Mouse (Mus musculus): ENCODE results near the gene Ttc27.

Ttc27 gene

DNA sequence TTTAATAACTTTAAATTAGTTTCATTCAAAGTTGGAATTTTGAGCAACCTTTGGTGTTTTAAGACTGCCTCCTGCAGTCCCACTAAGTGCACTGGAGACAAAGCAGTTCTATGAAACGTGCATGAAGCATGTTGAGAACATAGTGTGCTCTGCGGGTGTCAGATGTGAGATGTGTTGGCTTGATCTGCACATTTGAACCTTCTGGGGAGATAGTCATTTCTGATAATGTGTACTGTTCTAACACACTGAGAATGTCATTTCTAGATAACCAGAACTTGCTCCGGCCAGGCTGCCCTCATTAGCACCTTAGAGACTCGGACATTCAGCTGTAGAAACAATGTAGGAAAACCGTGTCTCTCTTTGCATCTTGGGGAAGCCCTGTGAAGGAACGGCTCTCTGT, 126.0 kb downstream of the Ttc27 start:
- DNase-seq, result no peak

DNA sequence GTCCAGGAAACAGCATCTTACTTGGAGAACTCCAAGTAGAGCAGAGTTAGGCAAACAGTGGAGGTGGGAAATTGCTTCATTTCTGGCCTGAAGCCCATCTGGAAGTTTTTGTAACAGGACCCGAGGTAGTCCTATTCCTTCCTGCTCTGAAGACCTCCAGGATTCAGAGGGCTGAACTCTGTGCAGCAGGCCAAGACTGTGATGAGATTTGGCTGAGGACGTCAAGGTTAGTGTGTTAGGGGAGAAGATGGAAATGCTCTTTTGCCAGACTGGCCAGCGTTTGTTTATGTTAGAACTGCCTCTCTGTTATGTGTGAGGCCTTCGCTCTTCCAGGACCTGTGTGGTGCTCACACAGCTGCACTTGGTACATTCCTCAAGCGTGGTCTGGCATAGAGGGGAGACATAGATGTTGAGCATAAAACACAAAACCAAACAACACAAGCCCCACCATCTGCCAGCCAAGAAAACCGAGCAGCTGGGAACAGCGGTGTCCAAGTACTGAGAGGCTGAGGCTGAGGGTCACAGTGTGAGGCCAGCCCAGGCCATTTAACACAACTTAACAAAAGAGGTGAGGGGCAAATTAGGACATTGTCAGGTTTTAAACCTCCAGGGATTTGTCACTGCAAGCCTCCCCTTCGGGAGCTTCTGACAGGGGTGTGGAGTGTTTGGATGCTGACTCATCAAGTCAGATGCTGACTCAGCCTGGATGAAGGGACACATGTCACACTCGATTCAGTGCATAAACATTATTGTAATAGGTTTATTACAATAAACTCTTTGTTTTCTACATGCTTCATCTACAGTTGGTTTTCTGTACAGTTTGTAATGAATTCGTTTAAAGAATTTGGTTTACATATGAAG, 128.7 kb downstream of the Ttc27 start:
- DNase-seq, result peak; percentile 39

DNA sequence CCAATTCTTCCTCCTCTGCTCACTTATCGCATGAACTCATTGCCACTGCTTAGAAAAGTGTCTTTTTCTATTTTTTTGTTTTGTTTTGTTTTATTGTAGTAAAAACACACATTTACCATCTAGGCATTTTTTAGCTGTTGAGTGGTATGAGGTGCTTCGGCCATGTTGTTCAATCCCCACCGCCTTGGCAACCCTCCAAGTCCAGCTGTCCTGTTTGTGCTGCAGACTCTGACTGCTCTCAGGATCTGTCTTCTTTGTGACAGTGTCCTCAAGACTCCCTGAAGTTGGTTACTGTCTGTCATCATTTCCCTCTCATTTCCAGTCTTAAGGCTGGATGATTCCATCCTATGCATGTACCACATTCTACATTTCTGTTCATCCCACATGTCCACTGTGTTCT, 132.7 kb downstream of the Ttc27 start:
- DNase-seq, result no peak

DNA sequence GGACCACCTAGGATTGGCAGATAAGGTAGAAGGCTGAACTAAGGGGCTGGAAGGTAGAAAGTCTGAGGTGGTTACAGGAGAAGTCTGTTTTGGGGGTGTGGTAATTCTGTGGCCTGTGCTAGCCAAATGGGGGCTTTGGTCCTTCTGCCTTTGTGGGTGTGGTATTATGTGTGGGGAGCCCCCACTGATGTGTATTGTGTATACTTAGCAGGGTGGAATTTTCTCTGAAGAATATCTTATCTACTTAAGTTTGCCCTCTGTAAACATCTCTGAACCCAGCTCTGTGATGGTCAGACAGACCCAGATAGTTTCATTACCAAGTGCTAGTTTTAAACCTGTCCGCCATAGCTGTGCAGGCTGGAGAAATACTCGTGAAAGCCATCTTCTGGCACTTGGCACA, 141.8 kb downstream of the Ttc27 start:
- DNase-seq, result no peak

DNA sequence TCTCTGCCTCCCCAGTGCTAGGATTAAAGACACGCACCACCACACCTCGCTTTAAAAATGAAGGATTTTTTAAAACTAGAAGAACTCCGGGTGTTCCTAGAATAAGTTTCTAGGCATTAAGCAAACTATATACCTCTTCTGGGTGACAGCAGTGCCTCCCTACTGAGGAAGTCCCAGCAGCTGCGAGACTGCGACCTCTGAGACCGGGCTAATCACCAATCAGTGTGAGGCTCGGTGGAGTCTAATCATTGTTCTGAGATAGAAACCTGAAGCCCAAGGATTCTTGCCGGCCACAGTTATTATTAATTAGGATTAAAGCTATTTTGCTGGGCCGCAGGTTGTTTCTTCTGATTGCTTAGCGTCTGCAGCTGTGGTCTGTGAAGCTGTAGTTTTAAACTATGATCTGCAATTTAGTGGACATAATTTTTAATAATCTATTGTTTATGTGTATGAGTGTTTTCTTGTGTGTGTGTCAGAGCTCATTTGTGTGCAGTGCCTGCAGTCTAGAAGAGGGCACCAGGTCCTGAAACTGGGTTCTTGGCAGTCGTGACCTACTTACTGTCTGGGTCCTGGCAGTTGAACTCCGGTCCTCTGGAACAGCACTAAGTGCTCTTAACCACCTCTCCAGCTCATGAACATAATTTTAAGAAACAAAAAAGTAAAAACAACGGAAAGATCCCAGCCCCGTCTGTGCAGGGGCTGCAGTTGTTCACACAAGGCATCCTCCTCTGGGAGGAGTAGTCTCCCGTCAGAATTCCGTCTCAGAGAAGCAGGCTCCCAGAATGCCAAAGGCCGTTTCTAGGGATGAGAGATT, 142.9 kb downstream of the Ttc27 start:
- DNase-seq, result no peak

DNA sequence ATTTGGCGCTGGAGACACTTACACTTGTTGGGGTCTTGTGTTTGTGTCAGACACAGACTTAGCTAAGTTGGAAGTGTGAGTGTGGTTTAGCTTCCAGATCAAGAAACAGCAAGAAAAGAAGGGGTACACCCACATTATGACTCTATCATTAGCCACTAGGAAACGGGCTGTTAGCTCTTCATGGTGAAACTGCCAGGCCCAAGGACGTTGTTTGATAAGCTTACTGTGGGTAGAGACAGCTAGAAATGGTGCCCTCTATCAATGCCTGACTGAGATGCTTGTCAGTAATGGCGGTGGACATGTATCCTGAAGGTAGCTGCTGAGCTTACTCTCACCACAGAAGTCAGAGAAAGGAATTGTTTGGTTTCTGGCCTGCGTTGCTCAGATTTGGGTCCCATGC, 146.3 kb downstream of the Ttc27 start:
- DNase-seq, result no peak

DNA sequence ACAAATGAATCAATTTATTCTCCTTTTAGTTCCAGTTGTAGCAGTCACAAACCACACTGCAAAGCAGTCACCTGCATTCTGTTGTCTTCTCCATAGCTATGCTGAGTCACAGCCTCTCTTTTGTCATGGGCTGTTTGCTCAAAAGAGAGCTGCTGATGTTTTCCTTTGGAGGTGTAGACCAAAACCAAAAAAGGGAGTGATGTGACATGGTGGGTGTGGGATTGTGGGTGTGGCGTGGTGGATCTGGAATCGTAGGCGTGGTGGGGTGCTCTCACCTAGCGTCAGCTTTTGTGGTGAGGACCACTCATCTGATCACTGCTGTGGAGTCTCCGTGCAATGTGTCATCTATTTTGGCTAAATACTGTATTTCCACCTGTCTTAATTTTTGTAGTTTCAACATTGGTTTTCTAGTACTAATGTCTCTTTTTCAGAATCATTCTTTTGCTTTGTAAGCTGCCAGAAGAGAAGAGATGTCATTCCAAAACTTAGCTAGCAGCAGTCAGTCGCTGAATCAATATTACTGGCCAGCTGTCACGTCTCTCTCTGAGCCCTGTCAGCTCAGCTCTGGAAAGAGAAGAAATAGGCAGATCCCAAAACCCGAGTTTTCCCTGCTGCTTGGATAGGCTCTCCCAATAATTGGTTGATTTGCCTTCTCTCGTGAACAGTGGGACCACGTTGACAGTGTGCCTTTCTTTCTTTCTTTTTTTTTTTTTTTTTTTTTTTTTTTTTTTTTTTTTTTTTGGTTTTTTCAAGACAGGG, 147.4 kb downstream of the Ttc27 start:
- DNase-seq, result no peak

DNA sequence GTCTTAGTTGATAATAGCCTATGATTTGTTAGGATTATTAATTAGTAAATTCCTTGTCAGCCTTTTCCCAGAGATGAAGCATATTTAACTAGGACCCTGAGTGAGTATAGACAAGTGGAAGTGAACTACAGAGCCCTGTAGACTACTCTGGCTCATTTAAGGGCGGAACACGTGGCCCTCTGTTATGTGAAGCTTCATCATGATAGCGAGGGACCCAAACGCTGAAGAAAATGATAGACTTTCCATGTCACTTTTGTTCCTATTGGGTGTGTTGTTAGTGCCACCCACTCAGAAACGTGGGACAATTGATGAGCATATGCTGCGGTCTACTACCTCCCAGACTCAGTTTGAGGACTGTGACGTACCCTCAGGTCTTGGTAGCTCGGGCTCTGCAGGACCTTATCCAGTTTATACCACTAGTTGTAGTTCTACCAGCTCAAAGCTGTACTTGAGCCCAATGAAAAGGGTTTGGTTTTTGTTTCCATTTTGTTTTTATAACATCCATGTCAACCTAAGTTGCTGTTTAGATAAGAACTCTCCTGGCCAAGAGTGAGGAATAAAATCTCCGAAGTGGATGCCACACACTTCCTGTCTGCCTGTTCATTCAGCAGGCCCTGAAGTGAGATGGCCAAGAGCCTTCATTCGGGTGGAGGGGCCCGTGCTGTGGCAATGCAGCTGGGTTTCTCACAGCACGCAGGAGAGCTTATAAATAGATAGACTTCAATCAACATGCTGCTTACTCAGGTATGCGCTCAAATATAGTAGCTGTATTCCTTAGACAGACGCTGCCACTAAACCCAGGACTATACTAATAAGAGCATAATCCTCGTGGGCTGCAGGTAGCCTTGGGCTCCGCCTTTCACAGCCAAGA, 148.4 kb downstream of the Ttc27 start:
- DNase-seq, result no peak

DNA sequence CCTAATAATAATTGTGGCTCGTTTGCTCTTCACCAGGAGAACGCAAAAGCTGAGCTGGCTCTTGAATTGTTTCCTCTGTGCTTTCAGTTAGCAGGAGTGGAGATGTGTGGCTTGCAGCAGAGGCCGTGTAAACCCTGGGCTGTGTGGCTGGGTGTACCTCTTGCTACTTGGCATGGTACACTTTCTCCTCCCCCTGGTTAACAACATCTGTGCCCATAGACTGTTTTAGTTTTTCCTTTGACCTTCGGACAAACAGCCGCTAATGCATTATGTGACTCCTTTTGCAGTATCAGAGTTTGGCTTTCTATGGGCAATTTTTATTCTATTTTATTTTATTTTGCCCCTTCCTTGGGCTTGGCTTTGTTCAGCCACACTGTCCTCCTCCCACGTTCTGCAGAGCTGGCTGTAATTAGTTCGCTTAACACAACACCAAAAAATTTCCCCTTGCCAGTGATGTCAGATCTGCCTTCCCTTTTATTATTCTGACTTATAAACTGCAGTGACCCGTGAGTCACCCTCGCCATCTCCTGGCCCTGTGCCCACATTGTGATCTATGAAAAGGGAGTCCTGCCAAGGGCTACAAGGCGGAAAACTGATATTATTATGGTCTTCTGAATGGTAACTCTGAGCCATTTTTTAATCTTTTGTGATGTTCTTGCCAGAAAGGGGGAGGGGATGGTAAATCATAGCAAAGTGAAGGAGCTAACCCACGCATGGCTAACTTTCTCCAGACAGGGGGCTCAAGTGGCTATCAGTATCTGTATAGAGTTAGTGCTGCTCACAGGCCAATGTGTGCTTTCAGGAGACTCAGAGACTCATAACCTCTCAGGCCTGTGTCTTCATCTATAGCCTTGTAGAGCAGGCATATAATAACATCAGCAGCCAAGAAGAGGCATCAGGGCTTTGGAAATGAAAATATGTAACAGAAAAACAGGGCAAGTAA, 149.3 kb downstream of the Ttc27 start:
- peak; percentile 90 for DNase-seq

DNA sequence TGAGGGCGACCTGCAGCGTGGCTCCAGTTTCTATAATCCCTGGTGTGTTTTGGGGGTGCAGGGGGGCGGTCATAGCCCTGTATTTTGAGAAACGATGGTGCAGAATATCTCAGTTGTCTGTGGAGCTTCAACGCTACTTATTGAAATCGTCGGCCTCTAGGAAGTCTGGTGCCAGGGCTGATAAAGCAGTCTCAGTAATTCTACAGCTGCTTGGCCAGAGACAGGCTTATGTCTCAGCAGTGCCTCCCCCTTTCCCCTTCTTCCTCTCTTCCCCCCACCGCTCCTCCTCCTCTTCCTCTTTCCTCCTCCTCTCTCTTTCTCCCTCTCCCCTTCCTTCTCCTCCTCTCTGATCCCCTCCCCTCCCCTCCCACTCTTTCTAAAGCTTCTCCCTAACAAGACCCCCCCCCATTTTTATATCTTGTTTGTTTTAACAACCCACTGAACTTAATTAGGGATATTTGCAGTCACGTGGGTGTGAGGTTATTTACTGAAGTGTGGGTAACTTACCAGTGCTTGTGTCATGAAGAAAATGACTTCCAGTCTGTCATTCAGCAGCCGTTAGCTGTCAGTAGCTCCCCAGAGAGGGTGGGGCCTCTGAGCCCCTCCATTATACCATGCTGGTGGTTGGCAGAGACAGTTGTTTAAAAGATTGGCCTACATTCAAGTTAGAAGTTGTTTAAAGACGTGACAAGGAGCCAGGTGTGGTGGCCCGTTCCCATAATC, 150.8 kb downstream of the Ttc27 start:
- DNase-seq, result no peak

DNA sequence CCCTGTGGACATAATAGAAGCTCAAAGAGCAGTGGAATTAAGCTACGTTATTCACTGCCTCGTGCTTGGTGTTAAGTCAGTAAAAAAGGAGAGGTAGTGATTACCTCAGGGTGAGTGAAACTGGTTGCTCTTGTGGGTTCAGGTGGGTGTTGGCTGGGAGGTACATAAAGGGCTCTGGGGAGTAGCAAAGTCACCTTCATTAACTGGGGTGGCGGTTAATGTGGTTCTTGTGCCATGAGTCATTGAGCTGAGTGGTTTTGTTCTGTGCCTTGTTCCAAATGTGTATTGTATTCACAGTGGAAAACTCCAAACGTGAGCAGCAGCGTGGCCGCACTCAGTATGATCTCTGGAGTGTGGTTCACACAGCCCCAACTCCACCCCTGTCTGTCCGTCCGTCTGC, 152.0 kb downstream of the Ttc27 start:
- no peak for DNase-seq

DNA sequence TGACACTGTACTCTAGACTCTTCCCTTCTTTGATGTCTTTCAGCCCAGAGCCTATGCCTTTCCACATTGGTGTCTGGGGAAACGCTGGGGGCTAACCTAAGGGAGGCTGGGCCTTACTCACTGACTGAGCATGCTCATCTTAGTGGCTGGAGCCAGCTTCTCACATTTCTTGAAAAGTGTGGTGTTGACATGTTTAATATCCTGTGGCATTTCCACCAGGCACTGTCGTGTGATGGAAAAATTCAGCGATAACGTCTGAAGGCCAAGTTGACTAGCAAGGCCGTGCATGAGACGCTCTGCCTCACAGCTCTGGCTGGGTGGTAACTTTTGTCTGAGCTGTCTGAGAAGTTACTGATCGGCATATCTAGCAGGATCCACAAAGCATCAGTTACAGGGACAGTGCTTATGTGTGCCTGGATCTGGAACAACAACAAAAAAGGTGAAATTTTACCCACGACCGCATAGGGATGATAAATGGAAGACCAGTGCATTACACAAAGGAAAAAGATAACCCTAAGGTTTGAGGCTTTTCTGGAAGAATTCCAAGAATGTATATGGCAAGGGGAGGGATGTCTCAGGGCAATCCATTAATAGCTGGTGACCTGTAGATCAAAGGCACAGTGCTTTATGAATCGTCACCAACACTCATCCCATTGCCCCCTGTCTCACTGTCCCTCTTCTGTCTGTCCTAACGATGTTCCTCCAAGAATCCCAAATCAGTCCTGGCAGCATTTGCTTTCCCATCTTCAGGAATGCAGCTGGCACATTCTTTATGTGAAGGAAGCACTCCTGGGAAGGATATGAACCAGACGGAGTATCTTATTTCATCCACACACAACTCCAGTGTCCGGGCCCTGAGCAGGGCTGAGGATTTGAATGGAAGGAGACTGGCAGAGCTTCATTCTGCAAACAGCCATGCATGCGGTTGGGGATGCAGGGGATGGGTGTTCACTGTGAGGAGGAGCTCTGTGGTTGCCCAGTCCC, 152.9 kb downstream of the Ttc27 start:
- no peak for DNase-seq

DNA sequence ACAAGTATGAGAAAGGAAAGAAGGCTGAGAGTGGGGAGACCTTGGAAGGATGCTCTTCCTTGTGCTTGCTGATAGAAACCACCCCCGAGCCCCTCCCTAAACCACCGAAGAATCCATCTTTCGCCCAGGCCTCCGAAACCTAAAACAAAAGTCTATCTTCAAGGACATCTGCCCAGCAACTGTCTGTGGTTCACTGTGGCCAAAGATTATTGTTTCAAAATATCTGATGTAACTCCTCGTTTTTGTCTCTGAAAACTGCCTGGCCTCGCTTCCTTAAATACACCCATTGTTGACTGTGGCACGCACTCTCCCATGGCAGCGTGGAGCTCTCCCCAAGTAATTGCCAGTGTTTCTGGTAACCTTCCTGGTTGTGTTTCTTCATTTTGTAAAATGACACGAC, 155.0 kb downstream of the Ttc27 start:
- DNase-seq, result no peak

DNA sequence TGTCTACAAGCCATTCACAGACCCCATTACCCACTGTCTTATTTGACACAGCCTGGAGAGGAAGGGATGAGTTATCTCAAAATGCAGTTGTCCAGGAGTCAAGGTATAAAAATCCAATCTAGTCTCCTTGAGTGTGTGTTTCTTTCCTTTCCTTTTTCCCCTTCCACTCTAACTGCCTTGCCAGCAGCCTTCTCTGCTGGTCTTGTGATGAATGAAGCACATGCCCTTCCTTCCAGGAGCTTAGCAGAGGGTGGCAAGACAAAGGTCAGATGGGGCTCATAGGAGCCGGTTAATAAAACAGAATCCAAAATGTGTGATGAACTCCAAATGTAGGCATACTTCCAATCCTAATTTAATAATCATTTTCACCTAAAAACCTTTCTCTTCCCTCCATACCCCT, 156.2 kb downstream of the Ttc27 start:
- no peak for DNase-seq

DNA sequence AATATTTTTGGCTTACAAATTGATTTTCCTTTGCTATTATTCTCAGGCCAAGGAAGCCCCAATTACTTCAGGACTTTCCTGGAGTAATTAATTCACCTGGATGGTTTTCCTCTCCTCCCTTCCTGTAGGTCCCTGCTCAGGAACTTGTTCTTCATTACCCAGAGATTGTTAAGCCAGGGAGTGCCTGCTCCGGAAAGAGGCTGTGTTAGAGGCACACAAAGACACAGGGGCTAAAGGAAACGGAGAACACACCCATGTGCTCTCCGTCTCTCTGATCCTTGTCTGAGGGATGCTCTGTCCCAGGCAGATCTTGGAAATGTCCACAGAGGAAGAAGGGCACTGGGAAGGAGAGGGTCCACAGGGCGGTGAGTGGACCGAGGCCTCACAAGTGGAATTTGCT, 158.2 kb downstream of the Ttc27 start:
- DNase-seq, result peak; percentile 25

DNA sequence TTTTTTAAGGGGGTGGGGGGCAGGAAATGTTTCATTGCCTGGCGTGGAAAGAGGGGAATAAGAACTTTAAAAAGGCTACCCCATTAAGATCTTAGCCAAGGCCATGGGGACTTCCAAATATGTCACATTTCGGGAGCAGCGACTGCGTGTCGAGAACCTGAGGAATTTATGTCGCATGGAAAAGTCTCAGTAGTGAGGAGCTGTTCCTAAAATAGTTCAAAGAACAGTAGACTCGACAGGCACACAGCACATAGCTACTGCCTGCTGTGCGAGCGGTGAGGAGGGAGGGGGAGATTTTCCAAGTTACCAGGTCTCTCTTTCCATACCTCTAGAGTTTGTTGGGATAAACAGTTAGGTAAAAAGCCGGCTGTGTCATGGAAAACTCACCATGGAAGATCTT, 159.4 kb downstream of the Ttc27 start:
- peak; percentile 3 for DNase-seq

DNA sequence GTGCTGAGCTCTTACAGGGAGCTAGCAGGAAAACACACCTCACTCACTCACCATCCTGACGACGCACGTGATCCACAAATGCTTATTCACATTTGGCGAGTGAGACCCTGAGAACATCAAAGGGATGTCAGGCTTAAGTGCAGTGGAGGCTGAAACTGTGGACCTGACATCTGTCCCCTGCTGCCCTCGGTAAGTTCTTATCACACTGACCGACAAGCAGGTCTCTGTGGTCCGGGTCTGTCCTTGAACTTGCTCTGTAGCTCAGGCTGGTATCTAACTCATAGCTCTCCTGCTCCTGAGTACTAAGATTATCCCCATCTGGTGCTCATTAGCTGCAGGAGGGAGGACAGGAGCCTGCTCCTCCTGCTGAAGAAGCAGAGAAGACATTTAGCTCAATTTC, 162.2 kb downstream of the Ttc27 start:
- peak; percentile 2 for DNase-seq

DNA sequence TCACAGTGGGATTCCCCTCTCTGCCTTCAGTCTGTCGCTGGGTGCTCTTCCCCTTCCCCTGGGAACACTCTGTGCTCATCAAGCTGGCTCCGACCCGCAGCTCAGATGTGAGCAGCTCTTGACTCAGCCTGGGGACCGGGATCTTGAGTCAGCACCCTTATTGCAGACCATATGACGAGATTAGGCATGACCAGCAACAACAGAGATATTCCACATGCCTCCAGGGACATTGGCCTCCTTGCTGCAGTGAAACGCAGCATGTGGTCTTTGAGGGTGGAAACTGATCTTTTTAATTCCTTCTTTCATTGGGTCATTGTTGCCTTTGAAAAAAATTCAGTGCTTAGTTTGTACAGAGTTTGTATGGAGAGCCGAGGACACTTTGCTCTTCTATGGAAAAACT, 169.5 kb downstream of the Ttc27 start:
- peak; percentile 1 for DNase-seq

DNA sequence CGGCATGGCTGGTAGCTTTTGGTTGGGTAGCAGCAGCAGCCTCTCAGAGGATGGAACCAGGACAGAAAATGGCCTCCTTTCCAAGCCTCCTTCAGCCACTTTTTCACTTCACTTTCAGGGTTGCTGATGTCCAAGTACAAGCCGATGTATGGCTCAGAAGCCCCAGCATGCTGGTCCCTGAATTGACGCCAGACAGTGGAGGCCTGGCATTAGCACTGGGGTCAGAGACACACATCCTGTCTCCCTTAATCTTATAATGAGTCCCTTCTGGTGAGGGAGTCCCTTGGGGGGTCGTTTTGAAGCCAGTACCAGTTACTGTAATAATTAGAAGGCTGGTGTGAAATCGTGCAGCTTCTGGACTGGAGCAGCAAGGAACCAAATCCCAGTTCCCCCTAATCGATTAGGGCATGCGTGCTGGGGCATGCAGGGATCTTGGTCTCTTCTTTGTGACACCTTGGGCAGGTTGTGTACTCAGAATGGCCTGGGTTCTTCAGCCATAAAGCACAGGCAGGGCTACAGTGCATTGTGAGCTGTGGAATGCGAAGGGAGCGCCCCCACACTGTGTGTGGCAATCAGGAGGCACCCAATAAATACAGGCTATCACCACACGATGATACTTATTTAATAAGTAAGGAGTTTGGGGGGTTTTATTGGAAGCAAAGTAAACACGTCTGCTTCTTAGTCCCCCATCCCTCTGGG, 171.5 kb downstream of the Ttc27 start:
- DNase-seq, result peak; percentile 5
